Mouse (Mus musculus) cerebellum, adult (tissue): ENCODE data around the gene Prdm11.

Source experiments
- ATAC-seq: cut with Nextera tagmentation; 2 replicates; pipeline ENCODE4 v1.9.2; 2017; ENCODE audit warnings: mild to moderate bottlenecking, moderate library complexity, mixed read lengths; ENCODE audit not compliant: insufficient number of reproducible peaks, low FRiP score, low TSS enrichment

The Prdm11 gene

GRCm38 (mm10) chr2:92973646-92974045, 72.3 kb downstream of the Prdm11 start:
- ATAC-seq, result no peak

GRCm38 (mm10) chr2:92972071-92972470, 73.9 kb downstream of the Prdm11 start:
- ATAC-seq, result no peak

GRCm38 (mm10) chr2:92971536-92971935, 74.4 kb downstream of the Prdm11 start:
- no peak for ATAC-seq

- no peak for ATAC-seq
These were observed 74.9 kb downstream of the Prdm11 start for GRCm38 (mm10) chr2:92971069-92971468.

GRCm38 (mm10) chr2:92967839-92968166, 78.2 kb downstream of the Prdm11 start:
- ATAC-seq, result no peak

GRCm38 (mm10) chr2:92967032-92967838, 78.7 kb downstream of the Prdm11 start:
- no peak for ATAC-seq

GRCm38 (mm10) chr2:92966257-92966656, 79.7 kb downstream of the Prdm11 start:
- no peak for ATAC-seq

GRCm38 (mm10) chr2:92964345-92964744, 81.6 kb downstream of the Prdm11 start:
- no peak for ATAC-seq

GRCm38 (mm10) chr2:92958640-92959039, 87.3 kb downstream of the Prdm11 start:
- no peak for ATAC-seq

- no peak for ATAC-seq
These were observed 89.0 kb downstream of the Prdm11 start for GRCm38 (mm10) chr2:92956943-92957342.

- peak; percentile 43; the same call in 1 of the 2 replicates for ATAC-seq
These were observed 91.4 kb downstream of the Prdm11 start for GRCm38 (mm10) chr2:92954404-92955114.

- ATAC-seq, result peak; percentile 56
These were observed 92.5 kb downstream of the Prdm11 start for GRCm38 (mm10) chr2:92953450-92953849.

GRCm38 (mm10) chr2:92949518-92949917, 96.4 kb downstream of the Prdm11 start:
- ATAC-seq, result no peak

- no peak for ATAC-seq
These were observed 97.2 kb downstream of the Prdm11 start for GRCm38 (mm10) chr2:92948699-92949300.

- no peak for ATAC-seq
These were observed 97.8 kb downstream of the Prdm11 start for GRCm38 (mm10) chr2:92947981-92948698.

GRCm38 (mm10) chr2:92945824-92946598, 100.0 kb downstream of the Prdm11 start:
- ATAC-seq, result no peak

- ATAC-seq, result no peak
These were observed 100.7 kb downstream of the Prdm11 start for GRCm38 (mm10) chr2:92945125-92945746.

GRCm38 (mm10) chr2:92944356-92944755, 101.6 kb downstream of the Prdm11 start:
- ATAC-seq, result no peak

GRCm38 (mm10) chr2:92943406-92943805, 102.6 kb downstream of the Prdm11 start:
- ATAC-seq, result no peak
